Mouse (Mus musculus): Measurements from ENCODE around the gene Vasn.
A peak's percentile ranks its signal among the peaks of the same experiment; 100 is the strongest.

The Vasn gene

GRCm38 (mm10) chr16:4639831-4640237, at the start of gene Vasn, which contains the start of gene Dnaja3:
TSS of gene Vasn (plus strand) at chr16:4639941.
TSS of gene Dnaja3 (plus strand) at chr16:4639989.
- peak; percentile 76 to 77 for DNase-seq (ENCODE audit: low spot score in 2 of 2)

- no peak for DNase-seq (ENCODE audit: low spot score in 2 of 2)
Observed at GRCm38 (mm10) chr16:4590236-4590635, 49.5 kb upstream of the Vasn start.

GRCm38 (mm10) chr16:4592909-4593875, 46.5 kb upstream of the Vasn start:
- DNase-seq (ENCODE audit: low spot score in 2 of 2) = peak; percentile 57 to 70

GRCm38 (mm10) chr16:4593971-4594813, 45.5 kb upstream of the Vasn start, which contains the start of gene Glis2:
TSS of gene Glis2 (plus strand) at chr16:4594713.
- peak in 1 of 2 experiments; percentile 42 for DNase-seq (ENCODE audit: low spot score in 2 of 2)

GRCm38 (mm10) chr16:4594814-4595526, 44.8 kb upstream of the Vasn start:
- no peak for DNase-seq (ENCODE audit: low spot score in 2 of 2)

GRCm38 (mm10) chr16:4595527-4595963, 44.2 kb upstream of the Vasn start:
- no peak for DNase-seq (ENCODE audit: low spot score in 2 of 2)

GRCm38 (mm10) chr16:4596141-4596728, 43.5 kb upstream of the Vasn start:
- DNase-seq (ENCODE audit: low spot score in 2 of 2) = no peak

GRCm38 (mm10) chr16:4596836-4597235, 42.9 kb upstream of the Vasn start:
- DNase-seq (ENCODE audit: low spot score in 2 of 2) = no peak

- no peak for DNase-seq (ENCODE audit: low spot score in 2 of 2)
Observed at GRCm38 (mm10) chr16:4597296-4597695, 42.4 kb upstream of the Vasn start.

- DNase-seq (ENCODE audit: low spot score in 2 of 2) = no peak
Observed at GRCm38 (mm10) chr16:4598041-4598440, 41.7 kb upstream of the Vasn start.

GRCm38 (mm10) chr16:4598891-4599543, 40.7 kb upstream of the Vasn start:
- no peak for DNase-seq (ENCODE audit: low spot score in 2 of 2)

GRCm38 (mm10) chr16:4599616-4600015, 40.1 kb upstream of the Vasn start:
- DNase-seq (ENCODE audit: low spot score in 2 of 2) = no peak

GRCm38 (mm10) chr16:4600701-4601310, 38.9 kb upstream of the Vasn start:
- DNase-seq (ENCODE audit: low spot score in 2 of 2) = no peak

GRCm38 (mm10) chr16:4602189-4602588, 37.6 kb upstream of the Vasn start:
- no peak for DNase-seq (ENCODE audit: low spot score in 2 of 2)

- no peak for DNase-seq (ENCODE audit: low spot score in 2 of 2)
Observed at GRCm38 (mm10) chr16:4602766-4603452, 36.8 kb upstream of the Vasn start.

GRCm38 (mm10) chr16:4603453-4603837, 36.3 kb upstream of the Vasn start:
- DNase-seq (ENCODE audit: low spot score in 2 of 2) = no peak

- no peak for DNase-seq (ENCODE audit: low spot score in 2 of 2)
Observed at GRCm38 (mm10) chr16:4604293-4604837, 35.4 kb upstream of the Vasn start.

GRCm38 (mm10) chr16:4605514-4606131, 34.1 kb upstream of the Vasn start:
- DNase-seq (ENCODE audit: low spot score in 2 of 2) = no peak

All from right cerebral cortex, adult 2 months (tissue).